ENCODE assay signal across 8 mouse cellular contexts in the genomic region with DNA sequence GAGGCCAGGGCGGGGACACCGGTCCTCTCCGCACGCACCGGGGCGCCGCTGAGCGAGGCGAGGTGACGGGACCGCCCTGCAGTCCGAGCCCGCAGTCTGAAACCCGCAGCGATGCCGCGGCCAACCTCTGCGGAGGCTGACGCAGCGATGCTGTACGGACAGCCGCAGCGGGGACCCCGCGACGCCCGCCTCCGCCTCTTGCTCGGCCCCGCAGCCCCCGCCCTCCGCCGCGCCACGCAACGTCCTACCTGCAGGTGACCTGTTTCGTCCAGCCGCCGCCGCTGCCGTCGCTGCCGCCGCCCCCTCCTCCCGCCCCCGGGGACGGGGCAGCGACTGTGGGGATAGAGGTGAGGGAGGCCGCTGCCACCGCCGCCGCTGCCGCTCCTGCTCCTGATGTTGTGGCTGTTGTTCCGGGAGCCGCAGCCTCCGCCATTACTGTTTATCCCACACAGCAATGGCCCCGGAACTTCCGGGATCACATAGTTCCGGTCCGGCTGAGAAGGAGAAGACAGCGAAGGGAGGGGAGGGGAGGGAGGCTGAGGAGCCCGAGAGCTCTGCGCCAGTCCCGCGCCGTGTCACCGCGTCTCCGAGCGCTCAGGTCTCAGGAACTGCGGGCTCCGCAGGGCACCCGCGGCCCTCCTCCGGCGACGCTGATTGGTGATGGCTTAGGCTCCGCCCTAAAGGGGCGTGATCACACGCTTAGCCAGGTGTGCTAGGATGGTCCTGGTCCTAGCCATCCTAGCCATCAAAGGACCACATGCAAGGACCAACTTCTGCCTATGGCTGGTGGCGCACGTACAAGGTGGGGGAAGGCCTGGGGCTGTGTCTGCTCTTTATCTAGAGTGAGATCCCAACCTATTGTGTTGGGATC. TPM values are rescaled to one million over a fixed set of nuclear protein-coding genes. Genes with fewer than 3 reads are reported as not detected.
DNase-seq lines count a peak whose midpoint lies in the region; ATAC-seq and TF ChIP-seq lines count a peak whose summit lies in the region.

A gene (minus strand): TSS at position 612 of the 871 bp plus-strand sequence.

- no peaks in the 10 kb centered on the region for H3K36me3 ChIP-seq in embryonic facial prominence, embryonic 14.5 days (ENCODE audit: control insufficient read depth, insufficient read depth, low read length)
- no peaks in the 10 kb centered on the region for H3K36me3 ChIP-seq in limb, embryonic 14.5 days (ENCODE audit: control insufficient read depth, insufficient read depth, low read length)
- no peaks in the 10 kb centered on the region for H3K36me3 ChIP-seq in midbrain, postnatal 0 days (ENCODE audit: insufficient read depth, low read length)

- TF ChIP-seq CTCF in midbrain, postnatal 0 days (IDR thresholded peaks at IDR 0.05) = no peak

- peak; percentile 85 for DNase-seq in 3T3-L1 (ENCODE audit: low read depth, low spot score)
- peak; percentile 32 to 58 for DNase-seq in adrenal gland, postnatal 4 days (ENCODE audit: low spot score in 2 of 2)
- DNase-seq in embryonic facial prominence, embryonic 14.5 days (ENCODE audit: low spot score) = peak; percentile 88
- DNase-seq in heart, adult 8-10 months (ENCODE audit: low spot score) = peak; percentile 47
- peak; percentile 85 for DNase-seq in kidney, adult 9 months
- DNase-seq in limb, embryonic 14.5 days (ENCODE audit: low spot score) = peak; percentile 79
- DNase-seq in midbrain, postnatal 0 days (ENCODE audit: low spot score) = peak; percentile 94
- peak; percentile 79 to 85 for DNase-seq in spleen, postnatal 14 days (ENCODE audit: low spot score in 2 of 2)

- H3K4me1 ChIP-seq in embryonic facial prominence, embryonic 14.5 days (ENCODE audit: control insufficient read depth, insufficient read depth, low read length) = no peaks in the 10 kb centered on the region
- H3K4me1 ChIP-seq in limb, embryonic 14.5 days (ENCODE audit: control insufficient read depth, insufficient read depth, low read length) = peaks cover 4% of the 10 kb centered on the region
- 0 out of 2 replicates have a peak, but pooled peaks cover 3% of the 10 kb centered on the region for H3K4me1 ChIP-seq in midbrain, postnatal 0 days (ENCODE audit: insufficient read depth, low read length)

- peak within 1 kb of the TSS; percentile 98 for H3K4me3 ChIP-seq in embryonic facial prominence, embryonic 14.5 days (ENCODE audit: low read depth, low read length)
- H3K4me3 ChIP-seq in limb, embryonic 14.5 days (replicated peaks; ENCODE audit: low read length) = peak within 1 kb of the TSS; percentile 92
- H3K4me3 ChIP-seq in midbrain, postnatal 0 days (ENCODE audit: low read depth, low read length) = peak within 1 kb of the TSS; percentile 92

- ATAC-seq in embryonic facial prominence, embryonic 14.5 days (ENCODE audit: low read depth) = peak; percentile 96
- ATAC-seq in limb, embryonic 14.5 days (ENCODE audit: low FRiP score, low read depth) = peak; percentile 88
- ATAC-seq in midbrain, postnatal 0 days (ENCODE audit: low FRiP score) = peak; percentile 94

- peak within 1 kb of the TSS; percentile 53 for H3K4me2 ChIP-seq in embryonic facial prominence, embryonic 14.5 days (ENCODE audit: low read depth, low read length)
- H3K4me2 ChIP-seq in limb, embryonic 14.5 days (replicated peaks; ENCODE audit: low read depth, low read length, severe bottlenecking) = peak within 1 kb of the TSS; percentile 72
- peak within 1 kb of the TSS; percentile 63 for H3K4me2 ChIP-seq in midbrain, postnatal 0 days (ENCODE audit: low read depth, low read length, poor library complexity, severe bottlenecking)

- H3K9ac ChIP-seq in embryonic facial prominence, embryonic 14.5 days (ENCODE audit: low read depth, low read length) = peak within 1 kb of the TSS; percentile 81
- peak within 1 kb of the TSS; percentile 76 for H3K9ac ChIP-seq in limb, embryonic 14.5 days (ENCODE audit: low read depth, low read length, severe bottlenecking)
- H3K9ac ChIP-seq in midbrain, postnatal 0 days (replicated peaks; ENCODE audit: low read length, poor library complexity, severe bottlenecking) = peak within 1 kb of the TSS; percentile 91

- WGBS in embryonic facial prominence, embryonic 14.5 days = 2% methylated on average over 40 of the region's 82 CpGs
- under 1% methylated on average over 42 of the region's 82 CpGs for WGBS in limb, embryonic 14.5 days
- WGBS in midbrain, postnatal 0 days = 0% methylated on average over 64 of the region's 82 CpGs

- H3K27ac ChIP-seq in embryonic facial prominence, embryonic 14.5 days (replicated peaks; ENCODE audit: low read depth, low read length) = peak within 1 kb of the TSS; percentile 75
- H3K27ac ChIP-seq in limb, embryonic 14.5 days (replicated peaks; ENCODE audit: low read depth, low read length) = peak within 1 kb of the TSS; percentile 58; the same call in 1 of the 2 replicates
- peak within 1 kb of the TSS; percentile 95 for H3K27ac ChIP-seq in midbrain, postnatal 0 days (ENCODE audit: low read depth, low read length)

- peak; percentile 30; the same call in 1 of the 2 replicates for TF ChIP-seq POLR2A in limb, embryonic 14.5 days (IDR thresholded peaks at IDR 0.05; ENCODE audit: borderline replicate concordance, extremely low read depth, insufficient read depth, insufficient read length)

- H3K9me3 ChIP-seq in embryonic facial prominence, embryonic 14.5 days (ENCODE audit: control insufficient read depth, low read length) = no peaks in the 10 kb centered on the region
- H3K9me3 ChIP-seq in limb, embryonic 14.5 days (ENCODE audit: control insufficient read depth, low read length) = no peaks in the 10 kb centered on the region
- no peaks in the 10 kb centered on the region for H3K9me3 ChIP-seq in midbrain, postnatal 0 days (ENCODE audit: low read length)

- H3K27me3 ChIP-seq in embryonic facial prominence, embryonic 14.5 days (replicated peaks; ENCODE audit: control insufficient read depth, insufficient read depth, low read length) = peaks cover 9% of the 10 kb centered on the region
- no peaks in the 10 kb centered on the region for H3K27me3 ChIP-seq in limb, embryonic 14.5 days (ENCODE audit: control insufficient read depth, insufficient read depth, low read length)
- H3K27me3 ChIP-seq in midbrain, postnatal 0 days (ENCODE audit: insufficient read depth, low read length) = no peaks in the 10 kb centered on the region

RNA-seq across cellular contexts. Expression of the gene that starts here (rescaled TPM):
- 100 to 1,000 TPM in 1 of 2 experiments, 10 to 100 TPM in 1; 98.8 to 106 TPM for total RNA-seq in adrenal gland, postnatal 4 days (2021)
- 67.1 and 72.4 TPM in 2 replicates for polyA plus RNA-seq in embryonic facial prominence, embryonic 14.5 days (2014; fragmentation: Nextera tagmentation; extraction: Ambion mirVana)
- 10 to 100 TPM; 32.5 to 68.0 (median 39.8) TPM for total RNA-seq in heart, adult 8-10 months (2022)
- 30.9 and 31.2 TPM in 2 replicates for polyA plus RNA-seq in limb, embryonic 14.5 days (2012; rRNA removed)
- polyA plus RNA-seq in limb, embryonic 14.5 days (2014; fragmentation: Nextera tagmentation; extraction: Ambion mirVana) = 61.8 and 66.6 TPM in 2 replicates
- total RNA-seq in midbrain, postnatal 0 days (2014; rRNA removed) = 201 and 269 TPM in 2 replicates
- 232 and 238 TPM in 2 replicates for polyA plus RNA-seq in midbrain, postnatal 0 days (2015; fragmentation: Nextera tagmentation; extraction: Ambion mirVana)

Comparison
In these comparisons a context has a peak if more than half of its experiments do, and no peak if none do; other contexts are left out.
1. Peak in every context shown above with its lines: DNase-seq, ATAC-seq, H3K4me3 ChIP-seq and H3K27ac ChIP-seq.